Mouse (Mus musculus): Measurements from ENCODE around the gene Plekhb2.

DNA sequence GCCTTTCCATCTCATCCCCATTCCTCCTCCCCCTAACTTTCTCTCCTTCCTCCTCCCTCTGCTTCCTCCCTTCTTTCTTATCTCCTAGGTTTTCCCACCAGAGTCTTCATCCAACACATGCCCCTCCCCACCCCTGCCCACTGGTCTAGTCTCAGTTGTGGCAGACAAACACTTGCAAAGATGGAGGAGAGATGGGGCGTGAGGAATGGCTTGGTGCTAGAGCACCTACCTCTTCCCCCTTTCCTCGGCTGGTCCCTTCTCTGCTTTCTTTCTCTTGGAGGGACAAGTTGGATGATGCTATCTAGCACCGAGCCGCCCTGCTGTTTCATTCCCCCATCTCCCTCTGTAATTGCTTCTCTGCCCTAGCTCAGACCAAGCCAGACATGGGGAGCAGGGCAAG is 43.6 kb downstream of the Plekhb2 start:
- TF ChIP-seq CTCF (IDR thresholded peaks at IDR 0.05; ENCODE audit: extremely low read depth, insufficient read depth, low read length) (no peak), POLR2A (IDR thresholded peaks at IDR 0.05; ENCODE audit: extremely low read depth, insufficient read depth, low read length) (no peak)

All from cortical plate, adult 2 months (tissue).